Mouse (Mus musculus) hindbrain, embryonic 12.5 days (tissue): ENCODE measurements around the gene Prps1. TPM values are rescaled to one million over a fixed set of nuclear protein-coding genes. Genes with fewer than 3 reads are reported as not detected.

ENCODE experiments used
- ATAC-seq: fragments of 200-750 bp; cut with Nextera tagmentation; 2 replicates; pipeline ENCODE4 v1.8.0; 2017; ENCODE audit warnings: moderate TSS enrichment; ENCODE audit not compliant: low FRiP score
- H3K27ac ChIP-seq: fragments of 300-500 bp; sonication (generic); 2 replicates; pipeline ENCODE4 v1.5.1; 2016; ENCODE audit warnings: mild to moderate bottlenecking
- H3K27me3 ChIP-seq: fragments of 300-500 bp; sonication (generic); 2 replicates; pipeline ENCODE4 v1.6.1; 2016; ENCODE audit warnings: mild to moderate bottlenecking
- H3K36me3 ChIP-seq: fragments of 300-500 bp; sonication (generic); 2 replicates; pipeline ENCODE4 v1.6.1; 2016; ENCODE audit warnings: mild to moderate bottlenecking
- H3K4me1 ChIP-seq: fragments of 300-500 bp; sonication (generic); 2 replicates; pipeline ENCODE4 v1.6.1; 2016
- H3K4me2 ChIP-seq: fragments of 300-500 bp; sonication (generic); replicated peaks from 2 replicates; pipeline ENCODE4 v1.6.1; 2016; ENCODE audit warnings: mild to moderate bottlenecking
- H3K4me3 ChIP-seq: fragments of 300-500 bp; sonication (generic); 2 replicates; pipeline ENCODE4 v1.5.1; 2016; ENCODE audit warnings: mild to moderate bottlenecking
- H3K9ac ChIP-seq: fragments of 300-500 bp; sonication (generic); 2 replicates; pipeline ENCODE4 v1.6.1; 2016; ENCODE audit warnings: mild to moderate bottlenecking, moderate library complexity
- H3K9me3 ChIP-seq: fragments of 300-500 bp; sonication (generic); replicated peaks from 2 replicates; pipeline ENCODE4 v1.6.1; 2016; ENCODE audit warnings: mild to moderate bottlenecking
- WGBS: fragments of 180-500 bp; shearing (Covaris S2); methylation state at CpG from one replicate; pipeline ENCODE4 v1.1.7; 2016; 5-methylcytosine and 5-hydroxymethylcytosine counted together
- polyA plus RNA-seq: library from polyadenylated mRNA; unstranded; fragments of >200 nt; fragmentation: Nextera tagmentation; extraction: Ambion mirVana; gene quantifications from 2 replicates; pipeline ENCODE4 v1.2.1, GENCODE M21; 2016

Gene Prps1
- polyA plus RNA-seq, 1 experiment from 2014 or later = 56.1 TPM

DNA sequence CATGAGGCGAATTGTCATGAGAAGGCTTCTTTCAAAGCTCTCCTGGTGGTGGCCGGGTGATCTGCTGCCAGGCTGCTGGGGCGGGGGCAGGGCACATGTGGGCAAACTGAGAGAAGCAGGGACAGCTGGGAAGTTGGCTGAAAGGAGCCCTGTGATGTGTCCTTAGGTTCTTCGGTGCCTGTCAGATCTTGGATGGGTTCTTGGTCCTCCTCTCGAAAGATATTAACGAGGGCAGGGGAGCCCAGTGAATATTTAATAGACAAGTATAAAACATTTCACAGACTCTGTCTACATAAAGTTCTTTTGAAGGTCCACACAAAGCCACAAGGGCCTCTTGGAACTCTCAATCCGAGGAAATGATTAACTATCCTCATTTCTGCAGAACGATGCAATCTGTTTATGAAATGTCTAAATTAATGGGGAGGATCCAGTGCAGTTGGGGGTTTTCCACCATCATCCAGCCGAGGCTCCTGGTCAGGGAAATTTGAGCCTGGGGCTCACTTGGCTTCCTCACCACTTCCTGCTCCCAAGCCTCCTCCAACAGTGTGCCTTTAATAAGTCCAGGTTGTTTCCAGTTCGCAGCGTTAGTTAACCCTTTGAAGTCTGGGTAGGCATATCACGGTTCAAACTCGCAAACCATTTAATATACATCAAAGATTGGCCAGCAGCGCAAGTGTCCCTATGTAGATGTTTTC is 65.8 kb downstream of the Prps1 start:
- ATAC-seq = no peak
- peaks cover 51% of the 10 kb centered on the region for H3K27me3 ChIP-seq
- 65% methylated on average over 14 of the region's 14 CpGs for WGBS
- no peak overlapping the region for H3K27ac ChIP-seq
- no peaks in the 10 kb centered on the region for H3K9me3 ChIP-seq
- H3K4me1 ChIP-seq = peaks cover 3% of the 10 kb centered on the region; the same call in 1 of the 2 replicates
- H3K36me3 ChIP-seq = no peaks in the 10 kb centered on the region
- no peak overlapping the region for H3K4me2 ChIP-seq
- H3K9ac ChIP-seq = no peak overlapping the region
- H3K4me3 ChIP-seq = no peak overlapping the region

DNA sequence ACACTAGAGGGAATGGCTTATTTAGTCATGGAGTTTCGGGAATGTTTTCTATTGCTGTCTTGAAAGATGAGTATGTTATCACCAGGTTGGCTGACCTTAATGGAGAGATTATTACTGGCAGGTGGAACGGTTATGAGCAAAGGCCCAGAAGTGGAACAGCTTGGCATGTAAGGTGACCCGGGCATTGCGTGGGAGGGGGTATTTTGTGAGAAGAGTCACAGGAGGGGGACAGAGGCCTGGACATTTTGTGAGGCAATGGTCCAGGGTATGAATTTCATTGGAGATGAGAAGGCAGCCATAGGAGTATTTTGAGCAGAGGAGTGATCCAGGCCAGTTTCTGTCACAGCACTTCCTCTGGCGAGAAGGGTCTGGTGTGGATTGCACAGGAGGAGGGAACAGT is 67.8 kb downstream of the Prps1 start:
- H3K27me3 ChIP-seq = peaks cover 39% of the 10 kb centered on the region
- H3K4me2 ChIP-seq = no peak overlapping the region
- peaks cover 3% of the 10 kb centered on the region; the same call in 1 of the 2 replicates for H3K4me1 ChIP-seq
- no peak overlapping the region for H3K4me3 ChIP-seq
- H3K9me3 ChIP-seq = no peaks in the 10 kb centered on the region
- no peak for ATAC-seq
- no peak overlapping the region for H3K27ac ChIP-seq
- no peak overlapping the region for H3K9ac ChIP-seq
- 87% methylated on average over 5 of the region's 5 CpGs for WGBS
- no peaks in the 10 kb centered on the region for H3K36me3 ChIP-seq

Other genes with a start within 250 kb of the Prps1 start
- gene Frmpd3, start 114.3 kb upstream of the Prps1 start, polyA plus RNA-seq = 2.1 and 2.7 TPM in 2 replicates
- 119 and 126 TPM in 2 replicates for gene Tsc22d3, start 144.0 kb downstream of the Prps1 start, polyA plus RNA-seq
- 4.4 and 6.0 TPM in 2 replicates for gene Mid2, start 208.0 kb downstream of the Prps1 start, polyA plus RNA-seq